Mouse (Mus musculus): ENCODE data around the gene Rad18.
"Not testable (repeated sequence)": the region's sequence is repeated elsewhere in the genome, so short reads cannot be mapped to it uniquely, and the experiment has no call there.

Gene Rad18

DNA sequence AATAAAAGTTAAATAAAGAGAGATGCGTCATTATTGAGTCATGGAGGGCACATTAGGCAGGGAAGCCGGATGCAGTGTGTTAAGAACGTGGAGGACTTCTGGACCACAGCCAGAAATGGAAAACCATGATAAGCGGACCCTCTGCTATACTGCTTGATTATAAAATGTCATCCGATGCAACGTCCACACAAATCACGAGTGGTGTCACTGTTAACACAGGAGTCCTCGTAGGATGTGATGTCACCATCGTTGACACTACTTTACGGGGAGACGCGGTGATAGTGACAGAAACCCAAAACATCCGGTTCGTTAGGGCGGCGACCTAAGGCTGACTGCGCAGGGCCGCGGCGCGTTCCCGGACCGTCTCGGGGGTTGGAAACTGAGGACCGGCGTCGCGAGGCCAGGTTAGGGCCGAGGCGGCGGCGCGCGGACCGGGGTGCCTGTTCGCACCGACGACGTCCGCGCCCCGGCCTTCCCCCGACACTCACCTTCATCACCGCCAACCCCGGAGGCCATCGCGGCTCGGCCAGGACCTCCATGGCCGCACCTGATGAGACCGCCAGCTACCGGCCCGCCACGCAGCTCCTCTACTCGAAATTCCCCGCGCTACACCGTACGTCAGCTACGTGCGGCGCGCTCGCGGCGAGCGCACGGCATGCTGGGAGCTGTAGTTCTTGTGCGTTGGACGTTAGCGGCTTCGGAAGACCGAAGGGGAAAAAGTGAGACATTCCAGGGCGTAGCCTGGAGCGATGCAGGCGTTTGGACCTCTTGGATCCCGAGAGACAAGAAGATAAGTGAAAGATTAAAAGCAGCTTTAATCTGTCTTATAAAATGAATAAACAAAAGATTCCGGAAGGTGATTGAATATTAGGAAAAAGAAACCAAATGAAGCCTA is at the start of gene Rad18:
Rad18 (minus strand) TSS at position 631 of the 895 bp plus-strand sequence.
- peak; percentile 88 to 89 for DNase-seq

DNA sequence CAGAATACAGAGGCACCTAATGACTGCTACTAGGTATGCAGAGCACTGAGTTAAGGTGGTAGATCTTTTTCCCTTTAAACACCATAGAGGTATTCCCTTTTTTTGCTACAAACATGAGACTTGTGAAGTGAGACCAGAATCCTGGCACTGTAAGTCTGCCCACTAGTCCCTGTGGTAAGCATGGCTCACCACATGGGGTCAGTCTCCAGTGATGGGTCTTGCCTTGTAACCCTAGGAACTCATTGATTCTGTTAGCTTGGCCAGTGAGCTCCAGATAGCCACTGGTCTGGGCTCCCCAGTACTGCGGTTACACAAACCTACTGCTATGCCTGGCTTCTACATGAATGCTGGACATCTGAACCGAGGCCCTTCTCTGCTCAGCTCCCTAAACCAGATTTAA is 45.8 kb upstream of the Rad18 start:
- no peak for DNase-seq

DNA sequence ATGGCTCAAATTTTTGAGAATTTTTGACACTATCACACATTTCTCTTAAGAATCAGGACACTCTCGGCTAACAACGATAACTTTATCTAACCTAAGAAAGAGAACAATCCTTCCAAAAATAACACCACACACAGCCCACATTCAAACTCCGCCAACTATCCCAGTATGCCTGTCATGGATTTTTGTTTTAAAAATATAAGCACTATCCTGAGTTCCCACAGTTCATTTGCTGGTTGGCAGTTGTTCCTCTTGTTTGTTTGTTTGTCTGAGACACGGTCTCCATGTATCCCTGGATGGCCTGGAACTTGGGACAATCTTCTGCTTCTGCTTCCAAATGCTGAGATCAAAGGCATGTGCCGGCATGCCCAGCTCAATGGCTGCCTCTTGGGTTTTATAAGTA is 45.3 kb upstream of the Rad18 start:
- no peak for DNase-seq

DNA sequence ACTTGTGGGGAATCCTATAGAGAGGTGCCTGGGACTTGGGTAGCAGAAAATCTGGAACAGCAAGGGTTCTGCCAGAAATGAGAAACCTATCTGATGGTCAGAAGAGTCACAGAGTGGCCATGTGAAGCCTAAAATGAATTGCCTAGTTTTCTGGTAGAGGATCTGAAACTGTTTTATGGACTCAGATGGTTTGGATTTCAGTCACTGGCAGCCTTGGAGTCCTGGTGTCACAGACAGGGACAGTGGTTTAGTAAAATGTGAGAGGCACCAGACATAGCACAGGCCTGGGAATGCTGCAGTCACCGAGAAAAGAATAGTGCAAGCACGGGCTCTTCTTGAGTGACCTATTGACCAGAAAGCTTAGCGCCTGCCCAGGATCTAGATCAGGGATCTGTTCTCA is 43.1 kb upstream of the Rad18 start:
- no peak for DNase-seq

DNA sequence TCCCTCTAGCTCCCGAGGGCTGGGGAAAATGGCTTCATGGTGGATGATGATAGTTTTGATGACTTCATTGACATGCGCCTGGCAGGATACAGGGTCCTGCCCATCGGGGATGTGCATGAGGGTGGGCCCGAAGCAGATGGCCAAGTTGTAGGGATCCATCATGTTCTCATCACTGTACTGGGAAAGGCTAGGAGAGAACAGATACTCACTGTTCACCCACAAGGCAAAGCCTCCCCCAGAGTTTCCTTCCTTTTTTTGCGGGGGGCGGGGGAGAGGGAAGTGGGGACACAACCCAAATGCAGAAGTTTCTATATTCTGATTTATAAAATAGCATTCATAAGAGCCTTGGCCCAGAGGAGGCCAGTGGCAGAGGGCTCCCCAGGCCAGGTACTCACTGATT is 42.4 kb upstream of the Rad18 start:
- peak in 1 of 2 experiments; percentile 29 for DNase-seq

DNA sequence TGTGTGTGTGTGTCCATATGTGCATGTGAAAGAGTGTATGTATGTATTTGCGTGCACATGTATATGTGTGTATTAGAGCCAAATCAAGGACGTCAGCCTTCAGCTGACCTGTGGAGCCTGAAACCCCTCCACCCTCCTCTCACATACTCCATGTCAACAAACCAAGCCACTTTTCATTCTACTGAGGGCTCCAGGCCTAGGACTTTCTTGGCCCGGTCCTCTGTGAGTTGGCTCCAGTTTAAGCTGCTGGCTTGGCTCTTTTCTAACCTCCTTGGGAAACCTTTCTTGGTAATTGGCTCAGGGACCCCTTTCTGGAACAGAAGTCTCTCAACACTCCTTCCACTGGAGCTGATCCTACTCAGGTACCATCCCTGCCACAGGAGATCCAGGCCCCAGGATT is 40.0 kb upstream of the Rad18 start:
- no peak for DNase-seq

DNA sequence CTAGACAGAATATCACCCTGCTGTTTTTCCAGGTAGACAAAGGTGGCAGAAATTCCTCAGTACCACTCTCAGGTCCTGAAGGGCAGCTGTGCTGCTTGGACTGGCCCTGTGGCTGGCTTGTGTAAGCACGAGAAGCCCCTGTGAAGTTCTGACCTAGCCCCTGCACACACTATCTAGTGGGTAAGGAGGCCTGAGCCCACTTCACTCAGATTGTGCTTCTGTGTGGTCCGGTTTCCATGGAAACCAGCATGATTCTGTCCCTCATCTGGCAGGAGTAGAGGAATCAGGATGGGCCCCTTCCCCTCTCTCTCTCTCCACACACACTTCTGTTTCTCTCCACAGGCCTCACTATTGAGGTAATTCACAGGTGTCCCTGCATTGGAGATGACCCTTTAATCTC is 38.6 kb upstream of the Rad18 start:
- no peak for DNase-seq

DNA sequence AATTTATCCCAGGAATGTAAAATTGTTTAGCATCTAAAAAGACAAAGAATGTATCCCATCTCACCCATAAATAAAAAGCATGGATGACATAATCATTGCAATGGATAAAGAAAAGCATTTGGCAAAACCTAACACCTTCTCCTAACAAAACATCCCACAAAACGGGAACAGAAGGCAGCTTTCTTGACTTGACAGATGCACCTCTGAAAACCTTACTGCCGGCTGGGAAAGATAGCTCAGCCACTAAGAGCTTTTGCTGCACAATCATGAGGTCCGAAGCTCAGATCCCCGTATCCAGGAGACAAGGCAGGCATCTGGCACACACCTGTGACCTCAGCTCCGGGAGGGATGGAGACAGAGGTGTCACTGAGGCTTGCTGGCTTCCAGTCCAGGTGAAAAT is 37.5 kb upstream of the Rad18 start:
- no peak for DNase-seq

DNA sequence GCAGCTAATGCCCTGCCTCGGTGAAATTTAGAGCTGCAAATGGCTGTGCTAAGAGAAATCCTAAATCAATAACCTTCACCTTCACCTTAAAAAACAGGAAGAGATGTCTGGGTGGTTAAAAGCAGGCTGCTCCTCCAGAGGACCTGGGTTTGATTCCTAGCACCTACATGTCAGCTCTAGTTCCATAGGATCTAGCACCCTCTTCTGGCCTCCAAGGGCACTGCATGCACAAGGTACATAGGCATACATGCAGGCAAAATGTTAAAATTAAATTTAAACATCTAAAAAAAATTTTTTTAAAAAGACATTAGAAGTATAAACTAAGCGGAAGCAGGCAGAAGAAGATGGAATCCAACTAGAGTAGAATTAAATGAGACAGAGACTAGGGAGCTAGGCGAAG is 35.9 kb upstream of the Rad18 start:
- no peak for DNase-seq

DNA sequence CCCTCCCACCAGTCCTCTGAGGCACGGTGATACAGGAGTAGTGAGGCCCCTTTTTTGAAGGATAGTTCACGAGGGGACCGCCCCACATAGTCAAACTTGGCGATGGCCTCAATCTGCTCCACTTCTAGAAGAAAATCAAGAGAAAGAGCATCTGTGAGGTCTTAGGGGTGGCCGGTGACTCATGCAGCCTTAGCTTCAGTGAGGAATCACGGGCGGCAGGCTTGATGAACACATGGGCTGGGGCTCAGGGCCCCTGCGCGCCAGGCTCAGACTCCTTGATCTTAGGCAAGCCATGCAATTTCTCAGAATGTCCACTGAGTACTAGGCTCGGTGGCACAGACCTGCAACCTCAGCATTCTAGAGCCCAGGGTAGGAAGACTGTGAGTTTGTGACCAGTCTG is 34.9 kb upstream of the Rad18 start:
- DNase-seq: no peak

DNA sequence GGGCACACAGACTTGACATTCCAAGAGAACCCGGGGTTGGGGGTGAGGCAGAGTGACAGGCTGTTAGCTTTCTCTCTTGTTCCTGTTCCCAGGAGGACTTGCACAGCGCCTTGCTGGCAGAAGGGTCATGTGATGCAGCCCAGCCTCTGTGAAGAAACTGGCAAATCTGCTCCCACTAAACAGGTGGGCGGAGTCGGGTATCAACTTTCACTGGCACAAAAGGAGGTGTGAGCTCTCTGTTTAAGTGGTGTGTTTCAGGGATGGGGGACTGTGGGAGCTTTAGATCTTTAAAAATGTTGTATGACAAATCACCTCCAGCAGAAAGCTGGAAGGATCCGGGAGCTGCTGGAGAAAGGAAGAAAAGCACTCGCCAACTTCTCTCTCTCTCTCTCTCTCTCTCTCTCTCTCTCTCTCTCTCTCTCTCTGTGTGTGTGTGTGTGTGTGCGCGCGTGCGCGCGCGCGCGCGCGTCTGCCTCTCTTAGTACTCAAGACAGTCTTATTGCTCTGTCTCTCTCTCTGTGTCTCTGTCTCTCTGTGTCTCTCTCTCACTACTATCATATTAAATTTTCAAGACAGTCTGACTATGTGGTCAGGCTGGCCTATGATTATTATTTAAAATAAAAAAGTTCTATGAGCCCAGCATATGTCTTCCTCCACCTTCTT is 32.4 kb upstream of the Rad18 start:
- peak; percentile 75 to 83 for DNase-seq

DNA sequence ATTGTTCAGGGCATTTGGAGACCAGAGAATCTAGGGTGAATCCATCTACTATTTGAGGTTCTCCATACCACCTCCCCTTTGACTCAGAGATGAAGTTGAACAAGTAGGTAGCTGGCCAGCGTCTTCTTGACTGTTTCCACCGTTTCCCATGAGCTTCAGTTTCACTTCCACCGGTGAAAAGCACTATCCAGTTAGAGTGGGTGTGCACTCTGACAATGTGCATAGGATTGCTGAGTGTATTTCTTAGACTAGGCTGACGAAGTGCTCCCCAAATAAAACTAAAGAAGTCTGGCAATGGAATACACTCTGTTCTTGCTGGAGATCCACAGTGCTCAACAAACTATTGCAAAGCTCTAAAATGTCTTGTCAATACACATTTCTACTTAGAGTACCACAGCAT is 29.0 kb upstream of the Rad18 start:
- DNase-seq: no peak

DNA sequence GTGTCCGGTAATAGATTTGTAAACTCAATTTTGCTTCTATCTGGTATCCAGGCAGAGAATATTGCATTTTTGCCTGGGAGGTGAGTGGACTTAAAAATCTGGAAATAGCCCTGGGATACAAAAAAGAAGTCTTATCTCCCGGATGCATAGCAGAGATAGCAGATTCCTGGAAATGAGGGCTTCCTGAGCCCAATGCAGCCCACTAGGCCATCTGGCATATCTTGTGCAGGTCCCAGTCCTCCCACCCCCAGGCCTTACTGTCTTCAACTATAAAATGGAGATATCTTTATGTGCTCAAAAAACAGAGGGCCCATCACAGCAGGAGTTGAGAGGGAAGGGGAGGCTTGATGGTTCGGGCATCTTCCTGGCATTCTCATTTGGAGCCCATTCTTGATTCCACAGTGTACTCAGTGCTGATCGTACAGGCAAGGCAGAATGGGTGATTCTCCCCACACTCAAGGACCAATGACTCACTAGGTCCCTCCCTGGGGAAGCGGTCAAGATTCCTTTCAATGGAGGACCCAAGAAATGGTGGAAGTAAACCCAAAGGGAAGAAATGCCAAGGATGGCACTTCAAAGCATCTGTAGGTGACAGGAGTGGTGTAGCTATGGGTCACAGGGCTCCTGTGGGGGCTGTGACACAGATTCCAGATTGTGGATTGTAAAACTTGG is 24.1 kb upstream of the Rad18 start:
- no peak for DNase-seq

DNA sequence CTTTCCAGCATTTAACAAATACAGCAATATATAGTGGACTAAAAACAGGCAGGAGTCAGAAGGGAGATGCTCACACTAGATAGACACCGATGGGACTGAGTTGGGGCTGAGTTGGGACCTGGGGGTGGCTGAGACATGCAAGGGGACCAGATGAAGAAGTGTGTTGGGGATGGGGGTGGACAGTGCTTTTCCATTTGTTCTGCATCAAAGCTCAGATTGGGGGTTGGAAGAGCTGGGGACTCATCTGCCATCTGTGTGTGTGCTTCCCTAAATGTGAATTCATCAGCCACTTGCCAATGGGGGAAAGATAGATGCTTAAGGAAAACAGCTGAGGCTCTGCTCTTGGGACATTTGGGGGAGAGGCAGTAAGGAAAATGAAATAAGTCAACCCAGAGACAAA is 23.5 kb upstream of the Rad18 start:
- no peak for DNase-seq

DNA sequence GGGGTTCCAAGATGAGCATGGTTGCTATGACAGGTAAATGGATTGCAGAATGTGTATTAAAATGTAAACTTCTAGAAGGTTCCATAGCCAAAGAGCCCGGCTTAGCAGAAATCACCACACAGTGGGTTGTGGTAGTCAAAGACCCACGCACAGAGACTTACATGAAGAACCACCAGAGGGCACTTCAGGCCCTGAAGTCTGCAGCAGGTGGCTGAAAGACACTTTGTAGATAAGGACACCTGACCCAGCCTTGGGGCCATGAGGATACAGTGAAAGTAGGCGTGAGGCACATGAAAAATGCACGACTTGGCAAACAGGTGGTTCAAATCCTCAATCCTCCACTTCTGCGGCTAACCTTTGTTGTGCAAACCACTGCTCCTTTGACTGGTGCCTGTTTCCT is 20.7 kb upstream of the Rad18 start:
- no peak for DNase-seq

DNA sequence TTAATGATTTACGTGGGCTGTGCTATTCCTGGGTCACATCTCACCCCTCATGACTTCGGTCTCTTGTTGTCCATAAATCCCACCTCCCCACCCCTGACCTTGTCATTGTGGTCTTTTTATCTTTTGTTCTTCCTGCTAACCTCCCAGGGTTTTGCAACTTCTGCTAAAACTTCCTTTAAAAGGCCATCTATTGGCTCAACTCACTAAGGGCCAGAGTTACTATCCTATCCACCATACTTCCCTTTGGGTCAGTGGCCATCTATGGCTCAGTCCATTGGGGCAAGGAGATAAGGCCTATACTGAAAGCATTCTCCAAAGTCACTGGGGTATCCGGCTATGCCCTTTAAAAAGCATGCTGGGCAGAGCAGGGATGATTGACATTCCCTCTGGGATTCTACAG is 17.5 kb upstream of the Rad18 start:
- DNase-seq: no peak

DNA sequence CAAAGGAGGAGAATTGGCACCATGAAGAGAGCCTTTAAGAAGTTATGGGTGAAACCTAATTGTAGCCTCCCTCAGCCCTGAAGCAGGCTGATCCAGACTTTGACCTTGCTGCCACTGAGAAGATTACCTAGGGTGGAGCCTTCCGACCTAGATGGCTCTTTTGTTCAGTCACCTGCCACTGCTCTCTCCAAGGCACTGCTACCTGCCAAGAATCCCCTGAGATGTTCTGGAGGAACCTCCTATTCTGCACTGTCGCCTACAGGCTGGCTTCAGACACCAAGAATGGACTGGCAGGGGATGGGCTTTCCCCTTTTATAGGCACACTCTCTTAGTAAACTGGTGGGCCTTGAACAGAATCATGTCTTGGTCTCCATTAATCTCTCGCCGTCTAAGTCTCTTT is 5.8 kb upstream of the Rad18 start:
- DNase-seq: not testable (repeated sequence)

DNA sequence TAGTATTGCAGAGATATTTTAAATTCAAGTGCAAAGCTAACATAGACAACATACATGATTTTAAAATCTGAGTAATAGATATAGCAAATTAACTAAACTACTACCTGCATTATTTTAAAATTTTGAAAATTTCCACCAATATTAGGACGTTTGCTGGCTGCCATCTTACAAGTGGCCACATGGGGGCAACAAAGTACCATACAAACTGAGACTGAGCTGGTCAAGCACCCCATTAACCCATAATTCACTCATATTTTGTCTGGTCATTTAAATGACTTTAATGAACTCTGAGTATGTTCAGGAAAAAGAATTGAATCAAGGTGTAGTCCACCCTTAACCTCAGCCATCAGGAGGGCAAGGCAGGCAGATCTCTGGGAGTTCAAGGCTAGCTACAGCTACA is 3.9 kb upstream of the Rad18 start:
- DNase-seq: peak in 1 of 2 experiments; percentile 67

DNA sequence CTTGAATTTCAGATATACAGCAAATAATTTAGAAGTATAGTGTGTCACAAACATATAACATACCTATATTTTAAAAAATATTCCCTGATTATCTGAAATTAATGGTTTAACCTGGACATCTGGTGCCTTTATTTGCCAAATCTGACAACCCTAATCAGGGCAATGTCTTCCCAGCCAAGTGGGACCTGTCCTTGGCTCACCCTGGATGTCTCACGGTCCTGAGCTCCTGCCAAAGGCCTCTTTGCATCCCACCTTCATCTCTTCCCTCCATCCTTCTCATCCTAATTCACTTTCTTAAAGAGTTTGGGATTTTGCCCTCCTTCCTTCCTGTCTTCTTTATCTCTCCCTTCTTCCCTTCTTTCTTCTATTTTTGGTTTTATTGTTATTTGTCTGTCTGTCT is 2.6 kb upstream of the Rad18 start:
- no peak for DNase-seq

DNA sequence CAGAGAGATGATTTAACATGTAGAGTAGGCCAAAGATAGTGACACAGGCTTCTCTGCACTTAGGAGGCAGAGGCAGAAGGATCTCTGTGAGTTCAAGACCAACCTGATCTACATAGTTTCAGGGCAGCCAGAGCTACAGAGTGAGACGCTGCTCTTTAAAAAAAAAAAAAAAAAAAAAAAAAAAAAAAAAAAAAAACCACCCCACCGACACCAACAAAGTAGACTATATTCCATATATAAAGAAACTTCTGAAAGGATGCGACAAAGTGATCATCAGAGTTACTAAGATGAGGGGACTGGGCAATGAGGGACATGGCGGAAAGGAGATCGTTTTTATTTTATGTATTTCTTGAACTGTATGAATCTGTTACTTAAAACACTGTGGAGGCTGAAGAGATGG is 2.0 kb downstream of the Rad18 start:
- DNase-seq: no peak

DNA sequence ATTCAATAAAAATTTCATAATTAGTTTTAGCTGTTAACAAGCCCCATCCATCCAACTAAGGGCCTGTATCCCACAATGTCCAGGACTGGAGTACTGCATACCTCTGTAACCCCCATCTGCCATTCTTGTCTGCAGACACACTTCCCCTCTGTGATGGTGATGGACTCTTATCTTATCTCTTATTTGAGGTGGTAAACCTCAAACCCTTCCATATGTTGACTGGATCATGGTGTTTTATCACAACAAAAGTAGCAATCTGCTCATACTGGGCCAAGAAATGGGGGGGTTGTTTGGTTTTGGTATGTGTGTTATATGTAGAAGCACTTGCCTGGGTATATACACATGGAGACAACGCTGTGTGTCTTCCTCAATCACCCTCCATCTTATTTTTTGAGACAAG is 5.0 kb downstream of the Rad18 start:
- no peak for DNase-seq

DNA sequence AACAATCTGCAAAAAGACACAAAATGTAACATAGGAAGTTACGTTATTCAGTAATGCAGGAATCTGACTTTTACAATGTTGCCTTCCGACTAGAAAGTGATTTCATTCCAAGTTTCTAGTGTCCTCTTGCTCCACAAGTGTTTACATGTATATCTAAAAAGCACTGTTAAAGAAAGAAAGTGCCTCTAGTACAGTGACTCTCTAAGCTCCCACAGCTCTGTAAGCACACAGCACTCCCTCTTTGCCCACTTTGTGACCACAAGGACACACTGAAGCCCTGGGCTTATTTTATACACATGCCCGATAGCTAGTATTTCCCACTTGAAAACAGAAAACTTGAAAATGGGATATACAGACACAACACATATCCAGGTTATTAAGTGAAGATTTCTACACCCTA is 8.5 kb downstream of the Rad18 start:
- no peak for DNase-seq

DNA sequence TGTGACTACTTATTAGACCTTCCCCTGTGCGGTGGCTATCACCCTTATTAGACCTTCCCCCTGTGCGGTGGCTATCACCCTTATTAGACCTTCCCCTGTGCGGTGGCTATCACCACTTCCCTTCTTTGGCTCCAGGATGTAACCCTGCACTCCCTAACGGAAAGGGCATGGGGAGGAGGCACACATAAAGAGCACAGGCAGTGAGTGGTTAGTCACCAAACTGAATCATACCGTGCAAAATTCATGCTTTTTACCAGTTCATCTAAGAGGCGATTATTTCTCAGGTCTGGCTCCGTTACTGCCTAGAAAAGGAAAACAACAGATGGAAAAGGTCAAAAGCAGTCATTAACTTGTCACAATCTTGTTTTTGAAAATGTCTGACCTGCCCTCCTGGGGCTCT is 10.0 kb downstream of the Rad18 start:
- DNase-seq: no peak

DNA sequence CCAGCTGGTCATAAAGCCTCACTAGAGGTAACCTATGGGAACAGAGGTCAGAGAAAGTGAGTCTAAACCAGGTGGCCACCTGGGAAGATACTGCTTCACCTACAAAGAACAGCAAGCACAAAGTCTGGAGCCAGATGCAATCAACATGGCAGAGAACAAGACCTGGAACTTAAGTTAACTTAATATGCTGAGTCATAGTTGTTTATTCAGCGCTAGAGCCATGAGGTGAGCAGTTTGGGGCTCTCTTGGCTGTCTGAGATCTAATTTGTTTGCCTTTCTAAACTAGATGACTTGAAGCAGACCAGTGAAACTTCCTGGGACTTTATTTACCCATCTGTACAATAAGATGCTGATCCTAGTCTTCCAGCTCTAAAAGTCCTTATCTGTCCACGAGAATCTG is 12.4 kb downstream of the Rad18 start:
- no peak for DNase-seq

All from lung, postnatal 4 days (tissue).